Mouse (Mus musculus) cerebellum, adult 9-10 months (tissue): ENCODE measurements around the gene Ppp1r13b.
A peak's percentile ranks its signal among the peaks of the same experiment; 100 is the strongest.

Experiments used
- DNase-seq: peaks from one replicate; pipeline ENCODE4 v3.0.0; 2022

The Ppp1r13b gene

DNA sequence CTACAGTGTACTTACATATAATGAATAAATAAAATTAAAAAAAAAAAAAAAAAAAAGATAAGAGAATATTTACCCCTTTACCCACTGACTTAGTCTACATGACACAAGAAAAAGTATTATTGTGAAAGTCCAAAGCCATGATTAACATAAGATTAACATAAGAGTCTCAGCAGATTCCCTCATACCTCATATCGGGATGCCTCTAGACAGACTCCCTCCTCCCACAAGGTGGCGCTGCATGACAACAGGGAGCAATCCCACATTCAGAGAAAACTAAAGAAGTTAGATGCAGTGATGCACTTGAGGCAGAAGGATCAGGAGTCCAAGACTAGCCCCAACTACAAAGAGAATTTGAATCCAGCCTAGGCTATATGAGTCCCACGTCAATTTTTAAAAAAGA lies 29.7 kb downstream of the Ppp1r13b start:
- DNase-seq, result peak; percentile 79

DNA sequence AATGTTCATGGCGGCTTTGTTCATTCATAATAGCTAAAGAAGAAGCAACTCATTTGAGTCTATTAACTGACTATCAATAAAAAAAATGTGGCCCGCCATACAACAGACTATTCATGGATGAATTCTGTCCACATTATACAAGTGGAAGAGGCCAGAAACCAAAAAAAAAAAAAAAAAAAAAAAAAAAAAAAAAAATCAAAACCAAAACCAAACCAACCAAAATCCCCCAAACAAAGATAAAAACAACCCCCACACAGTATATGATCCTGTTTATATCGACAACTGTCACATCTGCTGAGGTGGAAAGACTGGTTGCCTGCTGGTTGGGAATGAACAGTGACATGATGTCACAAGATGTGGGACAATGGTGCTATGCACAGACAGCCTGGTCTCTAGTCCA lies 32.4 kb downstream of the Ppp1r13b start:
- DNase-seq, result no peak

DNA sequence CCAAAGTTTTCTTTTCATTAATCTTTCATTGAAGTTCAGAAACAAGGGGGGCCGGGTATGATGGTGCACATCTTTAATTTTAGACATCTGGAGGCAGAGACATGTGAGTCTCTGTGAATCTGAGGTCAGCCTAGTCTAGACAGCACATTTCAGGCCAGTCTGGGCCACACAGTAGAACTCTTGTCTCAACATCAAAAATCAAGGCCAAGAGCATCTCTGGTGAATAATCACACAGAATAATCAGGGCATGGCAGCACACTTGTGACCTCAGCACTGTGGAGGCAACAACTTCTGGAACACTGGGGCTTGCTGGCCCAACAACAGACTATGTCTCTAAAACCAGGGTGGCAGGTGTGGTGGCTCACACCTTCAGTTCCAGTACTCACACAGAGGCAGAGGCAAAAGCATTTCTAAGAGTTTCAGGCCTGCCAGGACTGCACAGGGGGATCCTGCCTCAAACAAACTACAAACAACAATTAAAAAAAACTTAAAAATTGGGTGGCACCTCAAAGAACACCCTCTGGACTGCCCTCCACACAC lies 33.2 kb downstream of the Ppp1r13b start:
- no peak for DNase-seq

DNA sequence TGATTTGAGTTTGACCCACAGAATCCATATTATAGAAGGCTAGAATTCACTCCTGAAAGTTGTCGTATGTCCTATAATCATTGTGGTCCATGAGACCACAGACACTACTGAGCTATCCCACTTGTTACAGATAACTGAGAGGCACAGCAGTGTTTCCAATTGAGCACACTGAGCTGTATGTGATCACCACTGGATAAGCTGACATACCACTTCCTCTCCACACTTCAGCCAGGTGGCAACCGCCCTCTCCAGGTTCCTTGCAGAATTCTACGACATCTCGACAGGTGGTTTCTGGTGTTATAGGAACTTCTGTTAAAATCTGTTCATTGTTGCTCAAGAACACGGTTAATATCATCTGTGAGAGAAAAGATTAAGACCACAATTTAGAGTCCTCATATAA lies 35.8 kb downstream of the Ppp1r13b start:
- no peak for DNase-seq

DNA sequence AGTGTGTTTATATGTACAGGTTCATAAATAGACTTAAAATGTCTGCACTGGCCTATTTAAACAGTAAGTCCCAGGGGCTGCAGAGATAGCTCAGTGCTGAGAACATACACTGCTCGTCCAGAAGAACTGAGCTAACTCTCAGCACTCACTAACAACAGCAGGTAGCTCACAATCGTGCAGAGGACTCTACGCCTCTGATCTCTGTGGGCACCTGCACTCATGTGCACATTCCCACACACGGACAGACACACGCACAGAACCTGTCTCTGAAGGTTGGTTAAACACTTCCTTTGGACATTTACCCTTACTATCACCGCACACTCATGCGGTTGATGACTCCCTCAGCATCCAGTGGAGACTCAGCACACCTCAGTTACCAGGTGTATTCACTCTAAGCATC lies 37.1 kb downstream of the Ppp1r13b start:
- DNase-seq, result no peak

DNA sequence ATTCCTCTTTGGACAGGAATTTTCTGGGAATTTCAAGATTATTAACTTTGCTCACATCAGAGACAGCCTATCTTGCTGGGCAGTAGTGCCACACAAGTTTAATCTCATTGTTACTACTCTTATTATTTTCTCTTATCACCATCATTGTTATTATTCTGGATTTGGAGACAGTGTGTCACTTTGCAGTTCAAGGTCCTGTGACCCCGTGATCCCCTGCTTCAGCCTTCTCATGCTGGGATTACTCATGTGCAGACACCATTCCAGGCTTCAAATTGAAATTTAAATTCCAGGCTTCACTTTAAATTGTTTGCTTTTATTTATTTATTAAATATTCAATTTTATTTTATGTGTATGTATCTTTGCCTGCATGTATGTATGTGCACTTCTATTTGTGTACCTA lies 38.1 kb downstream of the Ppp1r13b start:
- no peak for DNase-seq

DNA sequence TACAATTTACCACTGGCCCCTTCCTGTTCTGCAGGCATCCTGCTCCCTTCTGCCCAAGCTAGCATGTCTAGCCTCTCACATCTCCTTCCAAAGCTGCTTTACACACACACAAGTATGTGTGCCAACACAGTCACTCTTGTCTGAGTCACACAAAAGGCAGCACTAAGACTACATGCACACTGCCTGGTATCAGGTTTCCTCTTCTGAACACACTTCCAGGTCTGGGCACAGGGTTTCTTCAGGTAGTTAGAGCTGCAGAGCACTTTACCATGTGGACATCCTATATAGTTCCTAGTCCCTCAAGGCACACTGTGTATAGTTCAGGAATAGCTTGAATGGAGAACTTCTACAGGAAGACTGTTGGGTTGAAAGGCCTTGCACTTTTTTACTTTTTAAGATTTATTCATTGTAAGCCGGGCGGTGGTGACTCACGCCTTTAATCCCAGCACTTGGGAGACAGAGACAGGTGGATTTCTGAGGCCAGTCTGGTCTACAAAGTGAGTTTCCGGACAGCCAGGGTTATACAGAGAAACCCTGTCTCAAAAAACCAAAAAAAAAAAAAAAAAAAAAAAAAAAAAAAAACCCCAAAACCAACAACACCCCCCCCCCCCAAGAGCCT lies 43.6 kb downstream of the Ppp1r13b start:
- no peak for DNase-seq

DNA sequence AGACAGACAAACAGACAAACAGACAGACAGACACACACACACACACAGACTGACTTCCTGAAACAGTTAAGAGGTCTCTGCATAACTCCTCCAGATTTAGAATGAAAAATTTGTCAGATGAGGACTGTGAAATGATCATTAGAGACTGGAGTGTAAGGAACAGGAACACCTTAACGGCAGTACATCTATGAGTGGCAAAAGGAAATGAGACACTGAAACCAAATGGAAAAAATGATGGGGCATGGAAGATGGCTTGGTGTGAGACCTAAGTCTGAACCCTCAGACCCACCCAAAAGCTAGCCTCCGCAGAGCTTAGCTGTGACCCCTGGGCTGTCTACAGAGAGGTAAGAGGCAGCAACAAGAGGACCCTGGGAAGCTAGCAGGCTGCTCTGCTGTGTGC lies 52.5 kb downstream of the Ppp1r13b start:
- no peak for DNase-seq

DNA sequence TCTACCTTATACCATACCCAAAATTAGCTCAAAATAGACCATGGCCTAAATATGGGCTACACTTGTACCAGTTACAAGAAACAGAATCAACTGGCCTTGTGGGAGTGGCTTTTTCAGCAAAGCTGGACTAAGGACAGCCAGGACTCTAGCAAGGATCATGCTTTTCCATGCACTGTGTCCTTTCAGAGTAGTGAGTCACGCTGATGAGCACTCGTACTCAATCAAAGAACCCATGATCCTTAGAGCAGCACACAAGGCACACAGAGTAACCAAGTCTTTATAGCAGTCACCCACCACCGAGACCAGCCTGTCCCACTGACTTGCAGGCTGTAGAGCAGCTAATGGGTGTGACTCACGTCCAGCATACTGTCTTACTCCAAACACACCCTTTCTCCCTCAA lies 54.4 kb downstream of the Ppp1r13b start:
- no peak for DNase-seq

DNA sequence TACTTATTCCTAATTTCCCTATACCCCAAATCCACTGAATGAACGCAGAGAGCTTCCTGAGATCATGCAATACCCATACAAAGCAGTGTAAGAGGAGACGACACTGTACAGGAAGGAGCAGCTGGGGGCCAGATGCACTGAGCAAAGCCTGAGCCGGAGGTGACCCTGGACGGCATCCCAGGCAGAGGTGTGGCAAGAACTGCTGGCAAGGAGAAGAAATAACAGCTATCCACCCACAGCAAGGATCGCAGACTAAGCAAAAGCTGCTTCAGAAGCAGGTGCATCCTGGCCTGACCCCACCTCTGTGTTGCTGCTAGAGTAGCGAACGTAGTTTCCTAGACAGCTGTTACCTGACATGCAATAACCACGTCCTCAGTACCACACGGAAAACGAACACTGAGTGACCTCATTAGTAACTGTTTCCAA lies 54.9 kb downstream of the Ppp1r13b start:
- no peak for DNase-seq

DNA sequence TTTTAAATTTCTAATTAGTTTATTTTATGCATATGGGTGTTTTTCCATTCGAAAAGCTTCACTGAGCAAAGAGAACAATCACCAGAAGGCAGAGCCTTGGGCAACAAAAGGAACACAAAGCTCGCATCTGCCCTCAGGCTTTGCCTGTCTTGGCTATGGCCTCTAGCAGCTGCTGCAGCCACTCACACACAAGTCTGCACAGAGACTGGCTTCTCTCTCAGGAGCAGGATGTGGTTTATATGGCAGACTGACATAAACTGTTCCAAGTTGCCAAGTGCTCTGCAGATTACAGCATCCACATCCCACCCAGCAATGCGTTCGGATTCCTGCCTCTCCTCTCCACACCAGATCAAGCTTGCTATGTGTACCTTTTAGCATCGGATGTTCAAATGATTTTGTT lies 56.2 kb downstream of the Ppp1r13b start:
- no peak for DNase-seq

DNA sequence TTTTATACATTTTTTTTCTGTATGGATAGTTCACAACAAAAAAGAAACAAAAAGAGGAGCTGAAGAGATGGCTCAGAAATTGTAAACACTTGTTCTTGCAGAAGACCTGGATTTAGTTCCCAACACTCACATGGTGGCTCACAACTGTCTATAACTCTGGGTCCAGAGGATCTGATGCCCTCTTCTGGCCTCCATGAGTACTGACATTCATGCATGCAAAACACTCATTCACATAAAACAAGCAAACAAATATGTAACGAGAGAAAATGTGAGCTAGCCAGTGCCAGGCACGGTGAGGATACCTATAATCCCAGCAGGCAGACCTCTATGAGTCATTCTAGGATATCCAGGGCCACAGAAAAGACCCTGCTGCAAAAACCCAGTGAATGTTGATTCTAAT lies 56.7 kb downstream of the Ppp1r13b start:
- DNase-seq, result no peak

DNA sequence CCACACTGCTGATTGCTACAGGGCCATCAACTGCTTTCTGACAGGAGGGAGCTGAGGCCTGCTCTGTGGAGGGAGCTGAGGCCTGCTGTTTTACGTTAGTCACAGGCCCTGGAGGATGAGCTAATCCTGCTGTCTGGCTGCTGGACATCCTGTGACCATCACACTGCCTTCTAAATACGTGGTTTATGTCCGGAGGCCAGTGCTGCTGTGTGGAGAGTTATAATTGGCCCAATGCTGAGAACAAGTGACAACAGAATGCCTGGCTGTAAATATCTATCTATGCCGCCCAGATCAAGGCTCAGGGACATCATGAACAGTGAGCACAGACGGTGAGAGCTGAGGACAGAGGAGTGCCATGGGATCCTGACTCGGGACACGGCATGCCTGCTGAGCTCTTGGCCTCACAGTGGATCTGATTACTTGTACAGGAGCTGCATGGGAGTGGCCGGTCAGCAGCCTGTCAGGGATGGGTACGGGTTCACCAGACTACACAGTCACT lies 59.6 kb downstream of the Ppp1r13b start:
- peak; percentile 53 for DNase-seq

DNA sequence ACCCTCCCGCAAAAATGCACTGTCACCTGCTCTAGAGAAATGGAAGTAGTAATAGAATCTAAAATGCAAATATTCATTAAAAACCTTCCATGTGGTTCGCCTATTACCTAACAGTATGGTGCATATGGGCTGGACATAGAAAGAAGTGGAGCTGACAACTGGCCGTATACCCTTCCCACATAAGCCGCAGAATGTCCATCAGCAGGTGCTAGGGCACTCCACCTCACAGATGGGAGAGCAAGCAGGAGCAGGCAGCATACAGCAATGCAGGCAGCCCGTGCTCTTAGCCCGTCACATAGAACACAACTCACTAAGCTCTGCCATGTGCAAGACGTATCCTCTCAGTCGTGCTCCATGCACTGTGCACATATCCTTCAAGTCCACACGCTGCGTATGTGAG lies 61.1 kb downstream of the Ppp1r13b start:
- no peak for DNase-seq

DNA sequence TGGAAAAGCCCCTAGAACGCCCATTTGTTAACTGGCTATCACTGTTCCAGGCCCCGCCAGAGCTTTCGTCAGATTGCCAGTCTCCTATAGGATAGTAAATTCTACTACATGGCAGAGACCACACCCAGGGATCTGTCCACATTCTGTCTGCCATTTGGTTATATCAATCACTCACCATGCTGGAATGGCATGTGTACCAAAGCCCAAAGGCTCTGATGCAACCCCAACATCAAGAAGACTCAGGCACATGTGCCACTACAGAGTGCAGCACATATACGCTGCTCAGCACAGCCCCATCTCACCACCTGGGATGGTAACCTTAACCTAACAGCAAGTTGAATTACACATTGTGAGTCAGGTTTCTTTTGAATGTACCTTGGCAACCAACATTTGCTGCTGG lies 62.0 kb downstream of the Ppp1r13b start:
- no peak for DNase-seq

DNA sequence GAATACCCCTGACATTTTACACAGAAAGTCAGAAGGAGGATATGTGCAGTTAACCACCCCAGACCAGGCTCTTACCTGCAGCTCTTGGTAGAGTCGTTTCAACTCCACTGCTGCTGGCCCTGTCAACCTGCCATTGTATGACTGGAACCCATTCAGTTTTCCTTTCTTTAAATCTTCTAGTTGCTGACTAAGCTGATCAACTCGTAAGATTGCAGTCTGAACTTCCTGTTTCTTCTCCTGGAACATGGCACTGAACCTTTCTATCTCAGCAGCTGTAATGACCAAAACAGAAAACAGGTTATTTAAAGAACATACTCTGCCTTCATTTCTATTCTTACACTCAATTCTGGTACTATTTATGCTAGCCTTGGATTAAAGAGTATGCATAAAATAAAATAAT lies 64.4 kb downstream of the Ppp1r13b start:
- no peak for DNase-seq

DNA sequence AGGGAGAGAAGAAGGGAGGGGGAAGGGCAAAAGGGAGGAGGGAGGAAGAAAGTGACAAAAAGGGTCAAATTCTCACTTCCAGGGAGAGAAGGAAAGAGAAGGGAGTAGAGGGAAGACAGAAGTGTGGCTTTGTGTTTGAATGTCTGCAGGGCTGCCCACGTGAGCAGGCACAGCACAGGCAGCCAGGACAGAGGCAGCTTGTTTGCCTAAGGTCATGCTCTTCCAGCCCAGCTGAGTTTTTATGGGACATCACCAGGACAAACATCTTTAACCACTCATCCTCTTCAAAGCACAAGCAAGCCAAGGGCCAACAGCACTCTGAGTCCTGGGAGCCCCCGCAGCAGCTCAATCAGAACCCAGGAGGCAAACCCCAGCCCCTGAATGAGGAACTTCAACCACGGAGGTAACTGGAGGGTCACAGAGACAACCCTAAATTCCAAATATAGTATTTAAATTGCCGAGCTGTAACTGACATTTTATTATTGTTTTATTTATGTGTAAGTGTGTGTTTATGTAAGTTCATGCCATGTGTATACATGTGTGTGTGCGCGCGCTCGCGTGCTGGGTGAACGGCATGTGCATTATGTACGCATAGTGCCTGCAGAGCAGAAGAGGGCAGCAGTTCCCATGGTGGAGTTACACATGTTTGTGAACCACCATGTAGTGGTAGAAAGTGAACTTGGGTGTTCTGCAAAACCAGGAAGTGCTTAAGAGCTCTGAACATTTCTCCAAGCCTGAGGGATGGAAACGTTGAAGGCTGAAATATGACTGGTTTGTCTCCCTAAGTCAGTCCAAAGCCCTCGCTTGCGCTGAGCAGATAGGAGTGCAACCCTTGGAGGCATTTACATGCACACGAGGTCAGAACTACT lies 65.1 kb downstream of the Ppp1r13b start:
- DNase-seq, result no peak

DNA sequence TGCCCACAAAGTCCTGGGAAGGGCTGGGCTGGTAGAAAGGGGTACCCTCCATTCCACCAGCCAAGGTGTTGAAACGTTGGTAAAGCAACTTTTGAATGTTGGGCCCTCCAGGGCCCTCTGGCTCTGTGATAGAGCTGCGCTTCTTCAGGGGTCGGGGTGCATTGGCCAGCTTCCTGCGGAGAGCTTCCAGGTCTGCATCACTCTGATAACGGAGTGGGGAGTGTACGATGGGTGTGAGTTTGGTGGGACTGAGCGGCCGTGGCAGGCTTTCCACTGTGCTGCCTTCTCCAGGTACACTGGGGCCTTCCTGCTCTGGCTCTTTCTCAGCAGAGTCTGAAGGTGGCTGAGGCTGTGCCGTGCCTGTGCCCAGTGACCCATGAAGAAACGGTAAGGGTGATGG lies 74.5 kb downstream of the Ppp1r13b start:
- DNase-seq, result no peak

DNA sequence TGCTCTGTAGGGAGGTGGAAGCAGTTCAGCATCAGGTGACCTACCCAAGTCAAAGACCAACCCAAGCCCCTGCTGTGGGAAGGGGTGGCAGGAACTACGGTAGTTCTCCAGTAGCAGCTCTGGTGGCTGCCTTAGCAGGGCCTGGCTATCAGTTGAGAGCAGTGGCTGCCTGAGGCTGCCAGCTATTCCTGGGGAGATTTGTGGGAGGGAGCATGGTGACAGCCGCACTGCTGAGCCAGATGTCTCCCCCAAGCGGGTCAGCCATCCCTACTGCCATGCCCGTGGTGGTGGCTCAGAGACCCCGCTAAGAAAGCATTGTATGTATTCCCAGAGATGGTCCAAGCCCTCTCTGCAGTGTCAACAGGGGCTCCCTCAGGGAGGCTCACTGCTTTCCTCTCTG lies 75.3 kb downstream of the Ppp1r13b start:
- DNase-seq, result no peak

DNA sequence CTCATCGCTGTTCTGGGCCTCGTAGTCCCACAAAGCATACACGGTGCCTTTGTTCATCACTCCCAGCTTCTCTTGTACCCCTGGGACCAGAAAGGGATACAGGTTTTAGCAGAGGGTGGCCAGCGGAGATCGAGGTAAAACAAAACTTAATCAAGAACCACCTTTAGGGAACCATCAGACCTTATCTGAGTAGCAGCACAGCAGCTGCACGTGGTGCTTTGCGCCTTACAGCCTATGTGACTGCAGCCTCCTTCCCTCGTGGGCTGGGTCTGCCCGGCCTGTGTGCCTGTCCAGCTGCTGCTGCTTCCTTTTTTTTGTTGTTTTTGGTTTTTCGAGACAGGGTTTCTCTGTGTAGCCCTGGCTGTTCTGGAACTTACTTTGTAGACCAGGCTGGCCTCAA lies 77.5 kb downstream of the Ppp1r13b start:
- DNase-seq, result no peak

DNA sequence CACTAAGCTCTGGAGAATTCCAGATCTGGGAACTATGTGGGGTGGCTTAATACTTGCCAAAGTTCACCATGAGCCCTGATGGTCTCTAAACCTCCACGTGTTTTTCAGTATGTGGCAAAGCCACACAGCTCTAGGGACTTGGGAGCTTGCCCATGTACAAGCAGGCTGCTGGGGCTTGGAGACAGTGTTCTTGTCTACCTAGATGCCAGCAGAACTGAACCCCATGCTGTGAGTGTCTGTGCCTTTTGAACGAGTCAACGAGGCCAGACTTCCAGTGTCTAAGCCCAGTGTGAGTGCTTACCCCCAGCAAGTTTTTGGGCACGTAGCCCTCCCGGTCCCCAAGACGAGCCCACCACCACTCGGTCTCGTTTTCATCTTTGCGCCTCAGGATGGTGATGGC lies 78.0 kb downstream of the Ppp1r13b start:
- peak; percentile 71 for DNase-seq

DNA sequence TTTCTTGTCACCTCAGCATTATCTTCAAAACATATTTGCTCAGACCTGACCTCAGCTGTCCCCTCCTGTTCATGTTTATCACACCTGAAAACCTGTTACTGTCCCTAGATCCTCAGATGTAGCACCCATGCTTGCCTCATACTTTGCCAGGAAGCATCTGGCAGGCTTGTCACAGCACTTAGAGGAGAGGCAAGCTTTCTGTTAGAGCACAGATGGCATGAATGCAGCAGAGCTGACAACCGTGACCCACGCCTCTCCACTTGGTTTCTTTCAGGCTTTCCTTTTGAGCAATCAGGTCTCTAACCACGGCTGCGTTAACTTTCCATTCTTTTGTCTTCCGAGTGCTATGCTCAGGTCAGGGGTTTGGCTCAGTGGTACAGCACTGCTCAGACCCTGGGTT lies 78.5 kb downstream of the Ppp1r13b start:
- DNase-seq, result no peak

DNA sequence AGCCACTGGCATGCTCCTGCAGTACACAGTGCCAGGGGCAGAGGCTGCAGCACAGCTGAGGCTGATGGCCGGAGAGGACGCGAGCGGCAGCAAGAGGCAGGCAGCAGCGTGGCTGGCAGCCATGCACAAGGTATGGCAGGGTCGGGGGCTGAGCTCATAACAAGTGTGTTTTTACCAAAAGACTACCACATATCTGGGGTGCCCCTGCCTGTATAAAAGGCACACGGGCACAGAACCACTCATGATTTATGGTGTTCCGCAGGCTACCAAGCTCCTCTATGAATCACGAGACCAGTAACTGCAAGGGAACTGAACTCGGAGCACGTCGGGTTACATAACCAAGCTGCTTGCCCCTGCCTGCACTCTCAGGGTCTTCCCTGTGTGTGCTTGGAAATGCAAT lies 80.4 kb downstream of the Ppp1r13b start:
- DNase-seq, result no peak

DNA sequence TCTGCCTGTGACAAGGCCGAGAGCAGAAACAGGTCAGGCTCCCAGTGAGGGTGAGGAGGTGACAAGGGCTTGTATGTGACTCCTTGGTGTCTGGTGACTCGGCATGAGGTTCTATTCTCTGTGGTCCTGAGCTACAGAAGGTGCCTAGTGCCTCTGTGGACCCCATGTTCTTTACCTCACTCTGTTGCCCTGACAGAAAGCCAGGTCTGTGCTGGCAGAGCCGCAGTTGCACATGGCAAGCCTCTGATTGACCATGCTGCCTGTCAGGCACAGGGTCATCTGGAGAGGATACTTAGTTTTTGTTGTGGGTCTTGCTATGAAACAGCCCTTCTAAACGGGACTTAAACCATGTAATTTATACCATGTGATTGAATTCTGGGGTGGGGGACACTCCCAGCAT lies 86.0 kb downstream of the Ppp1r13b start:
- no peak for DNase-seq
